Mouse (Mus musculus) embryonic facial prominence, embryonic 13.5 days (tissue): Measurements from ENCODE around the gene Wnt11. TPM values are rescaled to one million over a fixed set of nuclear protein-coding genes. Genes with fewer than 3 reads are reported as not detected.

Experiments
- polyA plus RNA-seq: library from polyadenylated mRNA; unstranded; fragments of >200 nt; fragmentation: Nextera tagmentation; extraction: Ambion mirVana; gene quantifications from 2 replicates; pipeline ENCODE4 v1.2.1, GENCODE M21; 2015

Wnt11 gene
- polyA plus RNA-seq, 1 experiment from 2014 or later, result 12.4 TPM

Other genes starting within 250 kb of the Wnt11 start
- gene Emsy, start 178.3 kb upstream of the Wnt11 start, polyA plus RNA-seq, result 31.0 and 34.7 TPM in 2 replicates
- 71.7 and 75.8 TPM in 2 replicates for gene Thap12, start 132.0 kb upstream of the Wnt11 start, polyA plus RNA-seq